Mouse (Mus musculus) midbrain, embryonic 10.5 days (tissue): Measurements from ENCODE around the gene Spryd3. TPM values are rescaled to one million over a fixed set of nuclear protein-coding genes. Genes with fewer than 3 reads are reported as not detected.
A peak's percentile ranks its signal among the peaks of the same experiment; 100 is the strongest.

Experiments used
- DNase-seq: peaks from one replicate; pipeline ENCODE4 v3.0.0-alpha.2; 2017; ENCODE audit warnings: low spot score
- H3K27ac ChIP-seq: fragments of 300-500 bp; sonication (generic); replicated peaks from 2 replicates; pipeline ENCODE4 v1.5.1; 2016; ENCODE audit warnings: mild to moderate bottlenecking
- H3K27me3 ChIP-seq: fragments of 300-500 bp; sonication (generic); 2 replicates; pipeline ENCODE4 v1.6.1; 2016; ENCODE audit warnings: low read depth, mild to moderate bottlenecking; ENCODE audit not compliant: poor library complexity, severe bottlenecking
- H3K36me3 ChIP-seq: fragments of 300-500 bp; sonication (generic); 2 replicates; pipeline ENCODE4 v1.6.1; 2016; ENCODE audit warnings: mild to moderate bottlenecking, moderate library complexity
- H3K4me1 ChIP-seq: fragments of 300-500 bp; sonication (generic); 2 replicates; pipeline ENCODE4 v1.6.1; 2016
- H3K4me3 ChIP-seq: fragments of 300-500 bp; sonication (generic); 2 replicates; pipeline ENCODE4 v1.5.1; 2016; ENCODE audit warnings: mild to moderate bottlenecking, moderate library complexity
- H3K9me3 ChIP-seq: fragments of 300-500 bp; sonication (generic); replicated peaks from 2 replicates; pipeline ENCODE4 v1.6.1; 2016; ENCODE audit warnings: mild to moderate bottlenecking
- WGBS: fragments of 180-500 bp; shearing (Covaris S2); methylation state at CpG from one replicate; pipeline ENCODE4 v1.1.7; 2016; 5-methylcytosine and 5-hydroxymethylcytosine counted together
- polyA plus RNA-seq: library from polyadenylated mRNA; unstranded; fragments of >200 nt; fragmentation: Nextera tagmentation; extraction: Ambion mirVana; gene quantifications from 2 replicates; pipeline ENCODE4 v1.2.1, GENCODE M21; 2016

The Spryd3 gene
- polyA plus RNA-seq, 1 experiment from 2014 or later: 13.7 TPM

DNA sequence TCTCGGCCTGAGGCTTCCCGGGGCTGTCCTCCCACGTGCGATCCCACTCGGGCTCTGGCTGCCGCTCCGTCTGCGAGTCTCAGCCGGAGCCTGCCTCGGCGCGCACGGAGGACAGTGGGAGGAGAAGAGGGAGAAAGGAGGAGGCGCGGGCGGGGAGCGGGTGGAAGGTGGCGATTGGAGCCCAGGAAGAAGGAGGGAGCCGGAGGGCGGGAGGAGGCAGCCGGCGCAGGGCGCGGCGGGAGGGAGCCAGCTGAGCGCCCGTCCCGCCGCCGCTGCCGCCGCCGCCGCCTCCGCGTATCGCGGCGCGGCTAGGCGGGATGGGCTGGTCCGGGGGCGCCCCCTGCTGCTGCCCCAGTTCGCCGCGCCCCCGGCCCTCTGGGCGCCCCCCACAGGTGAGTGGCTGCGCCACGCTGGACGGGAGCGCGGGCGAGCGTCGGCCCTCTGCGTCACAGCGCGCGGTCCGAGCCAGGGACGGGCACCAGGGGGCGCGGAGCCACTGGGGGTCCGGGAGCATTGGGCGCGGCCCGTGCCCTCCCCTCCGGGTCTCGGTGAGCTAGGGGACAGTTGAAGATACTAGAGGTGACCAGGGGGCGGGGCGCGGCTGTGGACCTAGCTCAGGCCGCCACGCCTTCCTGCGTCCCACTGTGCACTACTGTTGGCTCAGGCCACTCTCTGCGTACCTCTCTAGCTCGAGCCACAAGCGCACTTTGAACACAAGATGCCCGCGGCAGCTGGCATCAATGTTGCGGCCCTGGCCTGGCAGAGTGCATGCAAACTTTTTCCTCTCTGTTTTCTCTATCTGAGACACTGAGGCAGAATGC, 35.7 kb downstream of the Spryd3 start, which contains the start of gene Tns2:
Gene Tns2 (plus strand): TSS at position 253 of the 821 bp plus-strand sequence.
- peaks cover 31% of the 10 kb centered on the region for H3K36me3 ChIP-seq
- peak within 1 kb of the TSS; percentile 63 for H3K4me3 ChIP-seq
- no peaks in the 10 kb centered on the region for H3K9me3 ChIP-seq
- DNase-seq: peak; percentile 76
- peak within 1 kb of the TSS; percentile 83 for H3K27ac ChIP-seq
- peaks cover 71% of the 10 kb centered on the region for H3K4me1 ChIP-seq
- H3K27me3 ChIP-seq: peaks cover 79% of the 10 kb centered on the region
- WGBS: 1% methylated on average over 72 of the region's 82 CpGs

DNA sequence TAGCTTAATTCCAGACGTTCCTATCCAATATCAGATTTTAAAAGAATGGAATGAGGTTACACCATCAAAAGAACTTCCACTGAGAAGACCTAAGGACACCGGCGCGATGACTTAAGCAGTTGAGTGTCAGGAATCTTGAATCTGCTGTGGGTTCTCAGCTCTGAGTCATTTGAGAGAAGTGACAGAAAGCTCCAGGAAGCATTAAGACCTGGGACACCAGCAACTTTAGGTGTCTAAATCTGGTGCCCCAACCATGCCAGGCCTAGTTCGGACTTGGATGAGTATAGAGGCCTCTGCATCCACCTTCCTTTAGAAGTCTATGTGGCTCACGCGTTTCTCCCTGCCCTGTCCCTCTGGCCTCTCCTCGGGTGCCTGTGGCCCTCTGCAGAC, 36.3 kb downstream of the Spryd3 start:
- H3K4me1 ChIP-seq: peaks cover 67% of the 10 kb centered on the region
- DNase-seq: no peak
- 25% methylated on average over 8 of the region's 8 CpGs for WGBS
- peak overlapping the region; percentile 63 for H3K4me3 ChIP-seq
- H3K36me3 ChIP-seq: peaks cover 37% of the 10 kb centered on the region
- no peaks in the 10 kb centered on the region for H3K9me3 ChIP-seq
- H3K27me3 ChIP-seq: peaks cover 73% of the 10 kb centered on the region
- H3K27ac ChIP-seq: peak overlapping the region; percentile 83

DNA sequence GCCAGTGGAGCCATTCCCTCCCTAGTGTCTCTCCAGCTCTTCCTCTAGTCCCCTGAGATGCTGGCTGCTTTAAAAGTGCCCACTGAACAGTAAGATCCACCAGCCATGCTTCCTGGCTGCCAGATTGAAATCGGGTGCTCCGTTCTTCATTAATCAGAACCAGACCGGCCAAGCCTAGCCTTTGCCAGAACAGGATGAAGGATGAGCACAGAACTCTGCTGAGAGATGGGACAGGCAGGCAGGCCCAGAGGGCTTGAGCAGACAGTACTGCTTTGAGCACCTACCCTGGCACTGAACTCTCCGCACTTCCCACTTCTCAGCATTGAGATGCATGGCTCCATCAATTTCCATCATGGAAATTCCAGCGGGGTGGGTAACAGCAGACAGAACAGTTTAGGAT, 36.8 kb downstream of the Spryd3 start:
- WGBS: 57% methylated on average over 5 of the region's 5 CpGs
- H3K27ac ChIP-seq: no peak overlapping the region
- DNase-seq: no peak
- no peaks in the 10 kb centered on the region for H3K9me3 ChIP-seq
- H3K27me3 ChIP-seq: peaks cover 68% of the 10 kb centered on the region
- peaks cover 64% of the 10 kb centered on the region for H3K4me1 ChIP-seq
- peak overlapping the region; percentile 63; the same call in 1 of the 2 replicates for H3K4me3 ChIP-seq
- H3K36me3 ChIP-seq: peaks cover 42% of the 10 kb centered on the region

DNA sequence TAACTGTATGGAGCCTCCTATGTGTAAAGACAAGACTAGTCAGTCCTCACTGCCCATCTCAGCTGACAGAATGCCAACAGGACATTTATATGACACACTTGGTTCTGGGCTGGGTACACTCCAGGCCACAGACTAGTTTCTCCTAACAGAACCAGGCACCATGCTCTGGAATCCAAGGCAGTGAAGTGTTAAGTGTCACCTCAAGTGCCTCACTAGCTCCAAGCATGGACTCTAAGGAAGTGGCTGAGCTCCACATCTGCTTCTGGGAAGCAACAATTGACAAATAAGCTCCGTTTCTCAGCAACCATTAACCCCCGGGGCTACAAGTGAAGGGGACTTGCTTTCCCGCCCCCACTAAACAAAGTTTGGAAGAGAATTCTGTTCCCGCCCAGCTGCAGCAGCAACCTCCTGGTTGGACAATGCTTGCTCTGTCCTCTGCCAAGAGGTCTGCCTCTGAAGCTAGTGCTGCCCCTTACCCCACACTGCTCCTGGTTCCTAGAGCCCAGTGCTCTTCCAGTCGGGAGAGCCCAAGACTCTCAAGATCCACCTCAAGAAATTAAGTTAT, 38.0 kb downstream of the Spryd3 start:
- no peak for DNase-seq
- Histone ChIP-seq H3K9me3 (no peaks in the 10 kb centered on the region), H3K27me3 (peaks cover 56% of the 10 kb centered on the region), H3K4me3 (no peak overlapping the region), H3K27ac (no peak overlapping the region), H3K36me3 (peaks cover 54% of the 10 kb centered on the region), H3K4me1 (peaks cover 52% of the 10 kb centered on the region)
- WGBS: 33% methylated on average over 5 of the region's 5 CpGs

DNA sequence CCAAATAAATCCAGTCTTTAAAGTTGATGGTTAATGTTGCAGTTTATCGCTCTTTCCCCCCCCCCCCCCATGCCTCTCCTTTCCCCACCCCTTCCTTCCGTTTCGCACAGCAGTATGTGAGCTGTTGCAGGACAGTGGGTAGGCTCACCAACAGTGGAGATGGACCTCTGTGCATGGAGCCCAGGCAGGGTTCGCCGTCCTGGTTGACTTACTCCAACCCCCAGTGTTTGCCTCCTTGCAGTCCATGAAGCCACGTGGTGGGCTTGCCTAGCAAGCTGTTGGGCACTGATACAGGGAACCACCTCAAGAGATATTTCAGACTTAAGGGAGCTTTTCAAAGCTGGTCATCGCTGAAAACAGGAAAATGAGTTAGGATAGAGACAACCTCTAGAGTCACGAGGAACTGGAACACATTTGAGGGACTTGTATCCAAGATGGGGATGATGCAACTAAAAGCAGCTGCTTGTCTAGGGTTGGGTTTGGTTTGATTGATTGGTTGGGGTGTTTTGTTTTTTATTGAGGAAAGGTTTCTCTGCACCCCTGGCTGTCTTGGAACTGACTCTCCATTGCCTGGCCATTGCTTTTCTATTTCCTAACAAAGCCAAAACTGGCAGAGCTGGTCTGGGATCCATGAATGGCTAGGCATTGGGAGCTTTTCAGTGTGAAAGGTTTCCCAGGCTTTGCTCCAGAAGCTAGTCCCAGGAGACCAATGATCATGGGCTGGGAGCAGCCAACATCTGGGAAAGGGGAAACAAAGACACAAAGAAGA, 38.7 kb downstream of the Spryd3 start:
- Histone ChIP-seq H3K4me3 (no peak overlapping the region), H3K36me3 (peaks cover 61% of the 10 kb centered on the region), H3K4me1 (peaks cover 44% of the 10 kb centered on the region), H3K9me3 (no peaks in the 10 kb centered on the region), H3K27ac (no peak overlapping the region), H3K27me3 (peaks cover 48% of the 10 kb centered on the region)
- WGBS: 84% methylated on average over 8 of the region's 8 CpGs
- DNase-seq: no peak

DNA sequence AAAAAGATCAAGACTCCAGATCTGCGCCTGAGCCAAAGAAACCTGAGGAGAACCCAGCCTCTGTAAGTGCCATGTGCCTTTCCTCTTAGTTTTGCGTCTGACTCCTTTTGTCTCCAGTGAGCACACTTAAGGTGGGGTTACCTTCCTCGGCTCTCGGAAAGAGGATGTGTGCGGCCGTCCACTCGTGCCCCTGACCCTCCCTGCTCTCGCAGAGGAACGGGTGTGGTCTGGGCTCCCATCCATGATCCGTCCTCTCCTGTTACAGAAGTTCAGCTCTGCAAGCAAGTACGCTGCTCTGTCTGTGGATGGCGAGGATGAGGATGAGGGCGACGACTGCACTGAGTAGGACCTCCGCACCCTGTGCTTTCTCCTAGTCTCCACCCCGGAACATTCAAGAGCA, 41.0 kb downstream of the Spryd3 start:
- no peak for DNase-seq
- H3K9me3 ChIP-seq: no peaks in the 10 kb centered on the region
- no peak overlapping the region for H3K27ac ChIP-seq
- WGBS: 92% methylated on average over 16 of the region's 16 CpGs
- peaks cover 29% of the 10 kb centered on the region for H3K27me3 ChIP-seq
- H3K4me3 ChIP-seq: no peak overlapping the region
- peaks cover 85% of the 10 kb centered on the region for H3K36me3 ChIP-seq
- H3K4me1 ChIP-seq: peaks cover 21% of the 10 kb centered on the region

DNA sequence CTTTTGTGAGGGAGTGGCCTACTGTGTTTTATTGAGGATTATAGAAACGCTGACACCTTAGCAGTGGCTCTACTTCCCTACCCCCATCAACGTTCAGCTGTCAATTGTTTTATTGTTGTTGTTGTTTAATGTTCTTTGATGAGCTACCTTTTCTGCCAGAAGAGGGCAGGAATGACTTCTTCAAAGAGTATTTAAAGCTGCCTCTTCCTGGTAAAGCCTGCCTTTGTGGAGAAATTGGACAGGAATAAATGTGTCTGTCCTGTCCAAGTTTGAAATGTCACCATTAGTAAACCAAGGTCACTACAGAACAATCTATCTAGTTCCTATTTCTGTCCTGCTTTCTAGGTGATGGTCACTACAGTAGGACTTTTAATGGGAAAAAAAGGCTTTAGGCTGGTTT, 41.9 kb downstream of the Spryd3 start:
- no peak for DNase-seq
- H3K36me3 ChIP-seq: peaks cover 93% of the 10 kb centered on the region
- H3K27me3 ChIP-seq: peaks cover 21% of the 10 kb centered on the region
- H3K4me3 ChIP-seq: no peak overlapping the region
- no peaks in the 10 kb centered on the region for H3K9me3 ChIP-seq
- WGBS: 88% methylated on average over 2 of the region's 2 CpGs
- H3K4me1 ChIP-seq: peaks cover 13% of the 10 kb centered on the region
- no peak overlapping the region for H3K27ac ChIP-seq

DNA sequence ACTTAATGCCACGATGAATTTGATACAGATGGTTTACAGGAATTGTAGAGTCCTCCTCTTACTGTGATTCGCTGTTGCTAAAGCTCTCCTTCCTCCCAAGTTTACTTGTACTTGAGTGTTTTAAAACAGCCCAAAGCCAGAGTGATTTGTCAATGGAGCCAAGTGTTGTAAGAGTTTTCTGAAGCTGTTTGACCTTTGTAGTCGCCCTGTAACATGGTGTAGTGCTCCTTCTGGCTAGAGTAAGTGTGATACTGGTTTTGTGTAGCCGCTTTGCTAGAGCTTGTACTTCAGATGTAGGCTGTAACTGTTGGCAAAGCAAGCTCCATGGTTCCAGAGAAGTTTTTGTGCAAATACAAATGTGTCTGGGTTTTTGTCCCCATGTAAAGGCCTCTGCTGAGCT, 43.8 kb downstream of the Spryd3 start:
- Histone ChIP-seq H3K27ac (no peak overlapping the region), H3K4me1 (0 out of 2 replicates have a peak, but pooled peaks cover 2% of the 10 kb centered on the region), H3K36me3 (peaks cover 99% of the 10 kb centered on the region), H3K27me3 (0 out of 2 replicates have a peak, but pooled peaks cover 2% of the 10 kb centered on the region), H3K9me3 (no peaks in the 10 kb centered on the region), H3K4me3 (no peak overlapping the region)
- DNase-seq: no peak
- WGBS: 93% methylated on average over 4 of the region's 4 CpGs

DNA sequence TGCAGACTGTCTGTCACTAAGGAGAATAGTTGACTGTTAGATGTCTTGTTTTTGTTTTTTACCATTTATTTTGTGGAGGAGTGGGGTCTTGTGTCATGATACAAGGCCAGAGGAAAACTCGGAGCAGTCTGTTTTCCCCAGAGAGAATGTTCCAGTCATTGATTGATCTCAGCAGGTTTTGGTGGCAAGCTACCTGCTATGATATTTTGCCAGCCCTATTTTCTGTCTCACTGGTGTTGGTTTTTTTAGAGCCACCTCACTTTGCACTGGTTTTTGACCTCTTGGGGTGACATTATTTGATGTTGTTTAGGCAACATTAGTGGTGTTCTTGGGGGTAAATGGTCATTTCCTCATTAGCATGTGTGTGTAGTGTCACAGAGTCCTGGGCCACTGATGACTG, 44.3 kb downstream of the Spryd3 start:
- Histone ChIP-seq H3K9me3 (no peaks in the 10 kb centered on the region), H3K4me3 (no peak overlapping the region), H3K36me3 (peaks cover 100% of the 10 kb centered on the region), H3K27ac (no peak overlapping the region), H3K27me3 (no peaks in the 10 kb centered on the region), H3K4me1 (no peaks in the 10 kb centered on the region)
- no peak for DNase-seq
- 88% methylated on average over 1 of the region's 1 CpGs for WGBS

DNA sequence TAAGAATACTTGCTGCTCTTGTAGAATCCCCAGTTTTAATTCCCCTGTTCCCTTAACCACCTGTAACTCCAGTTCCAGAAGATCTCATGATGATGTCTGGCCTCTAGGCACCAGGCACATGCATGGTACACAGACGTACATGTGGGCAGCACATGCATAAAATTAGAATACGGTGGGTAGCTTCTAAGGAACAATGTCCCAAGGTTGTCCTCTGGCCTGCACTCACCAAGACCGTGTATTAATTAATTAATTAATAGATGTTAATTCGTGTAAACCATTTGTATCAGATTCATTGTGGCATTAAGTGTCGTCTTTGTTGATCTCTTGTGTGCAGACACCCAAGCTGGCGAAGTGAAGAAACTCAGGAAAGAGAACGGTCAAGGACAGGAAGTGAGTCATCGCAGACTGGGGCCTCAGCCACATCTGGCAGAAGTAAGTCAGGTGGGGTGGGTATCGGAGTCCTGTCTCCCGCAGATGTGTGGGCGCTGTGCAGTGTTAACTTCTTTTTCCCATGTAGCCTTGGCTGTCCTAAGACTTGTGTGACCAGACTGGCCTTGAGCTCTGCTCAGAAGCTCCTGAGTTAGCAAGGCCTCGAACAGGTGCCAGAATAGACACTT, 44.9 kb downstream of the Spryd3 start:
- H3K27ac ChIP-seq: no peak overlapping the region
- 92% methylated on average over 12 of the region's 12 CpGs for WGBS
- no peak overlapping the region for H3K4me3 ChIP-seq
- no peaks in the 10 kb centered on the region for H3K27me3 ChIP-seq
- DNase-seq: no peak
- H3K4me1 ChIP-seq: no peaks in the 10 kb centered on the region
- H3K36me3 ChIP-seq: peaks cover 100% of the 10 kb centered on the region
- H3K9me3 ChIP-seq: no peaks in the 10 kb centered on the region

DNA sequence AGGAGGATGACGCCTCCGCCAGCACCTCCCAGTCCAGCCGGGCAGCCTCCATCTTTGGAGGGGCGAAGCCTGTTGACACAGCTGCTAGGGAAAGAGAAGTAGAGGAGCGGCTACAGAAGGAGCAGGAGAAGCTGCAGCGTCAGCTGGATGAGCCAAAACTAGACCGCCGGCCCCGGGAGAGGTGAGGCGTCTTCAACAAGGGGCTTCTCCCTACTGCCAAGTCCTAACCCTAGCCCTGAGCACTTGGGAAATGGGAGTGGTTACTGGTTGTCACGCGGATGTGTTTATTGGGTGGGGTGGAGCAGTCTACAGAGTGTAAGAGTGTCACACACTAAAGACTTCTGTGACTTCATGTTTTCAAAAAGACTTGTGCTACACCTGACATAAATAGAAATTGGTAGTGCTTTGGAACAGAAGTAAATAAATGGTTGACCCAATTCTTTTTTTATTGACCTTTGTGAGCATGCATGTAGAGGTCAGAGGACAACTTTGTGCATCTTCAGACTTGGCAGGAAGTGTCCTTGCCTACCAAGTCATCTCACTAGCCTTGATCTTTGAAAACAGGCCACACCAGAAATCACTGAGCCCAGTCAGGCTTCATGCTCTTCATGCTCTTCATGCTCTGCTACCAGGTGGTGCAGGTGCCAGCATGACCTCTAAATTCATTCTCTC, 46.0 kb downstream of the Spryd3 start:
- H3K4me1 ChIP-seq: no peaks in the 10 kb centered on the region
- no peak for DNase-seq
- H3K4me3 ChIP-seq: no peak overlapping the region
- no peaks in the 10 kb centered on the region for H3K9me3 ChIP-seq
- no peaks in the 10 kb centered on the region for H3K27me3 ChIP-seq
- WGBS: 88% methylated on average over 12 of the region's 12 CpGs
- H3K27ac ChIP-seq: no peak overlapping the region
- peaks cover 100% of the 10 kb centered on the region for H3K36me3 ChIP-seq

DNA sequence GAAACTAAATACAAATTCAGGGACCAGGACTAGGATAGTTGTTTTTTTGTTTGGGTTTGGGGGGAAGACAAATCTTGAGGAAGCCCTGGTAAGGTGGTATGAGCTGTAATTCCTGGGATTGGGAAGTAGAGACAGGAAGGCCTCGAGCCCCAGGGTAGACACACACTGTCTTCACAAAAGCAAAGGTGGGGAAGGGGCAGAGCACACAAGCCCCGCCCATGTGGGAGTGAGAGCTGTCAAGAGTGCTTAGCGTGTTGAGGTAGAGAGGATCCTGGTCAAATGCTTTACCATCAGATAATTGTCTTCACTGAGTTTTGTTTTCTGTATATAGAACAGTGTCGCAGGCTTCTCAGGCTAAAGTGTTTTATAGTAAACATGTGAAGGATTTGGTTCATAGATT, 53.0 kb downstream of the Spryd3 start:
- no peak overlapping the region for H3K4me3 ChIP-seq
- no peaks in the 10 kb centered on the region for H3K27me3 ChIP-seq
- no peaks in the 10 kb centered on the region for H3K9me3 ChIP-seq
- no peaks in the 10 kb centered on the region for H3K4me1 ChIP-seq
- WGBS: 87% methylated on average over 4 of the region's 4 CpGs
- H3K27ac ChIP-seq: no peak overlapping the region
- DNase-seq: no peak
- peaks cover 89% of the 10 kb centered on the region for H3K36me3 ChIP-seq
